Mouse (Mus musculus) layer of hippocampus, postnatal 14 days (tissue): ENCODE measurements around the gene Pcdh9. TPM values are rescaled to one million over a fixed set of nuclear protein-coding genes. Genes with fewer than 3 reads are reported as not detected.

Experiments
- DNase-seq, 2 experiments: peaks; one replicate each; pipeline ENCODE4 v3.0.0; 2021 to 2022; ENCODE audit warnings: low spot score in 2 of 2, mixed read lengths in 1 of 2
- total RNA-seq, 2 experiments: library from RNA; stranded (reverse); gene quantifications; 2 replicates each; pipeline ENCODE4 v1.2.3; 2021

The Pcdh9 gene
- total RNA-seq, 2 experiments from 2014 or later, result 178 to 189 TPM

DNA sequence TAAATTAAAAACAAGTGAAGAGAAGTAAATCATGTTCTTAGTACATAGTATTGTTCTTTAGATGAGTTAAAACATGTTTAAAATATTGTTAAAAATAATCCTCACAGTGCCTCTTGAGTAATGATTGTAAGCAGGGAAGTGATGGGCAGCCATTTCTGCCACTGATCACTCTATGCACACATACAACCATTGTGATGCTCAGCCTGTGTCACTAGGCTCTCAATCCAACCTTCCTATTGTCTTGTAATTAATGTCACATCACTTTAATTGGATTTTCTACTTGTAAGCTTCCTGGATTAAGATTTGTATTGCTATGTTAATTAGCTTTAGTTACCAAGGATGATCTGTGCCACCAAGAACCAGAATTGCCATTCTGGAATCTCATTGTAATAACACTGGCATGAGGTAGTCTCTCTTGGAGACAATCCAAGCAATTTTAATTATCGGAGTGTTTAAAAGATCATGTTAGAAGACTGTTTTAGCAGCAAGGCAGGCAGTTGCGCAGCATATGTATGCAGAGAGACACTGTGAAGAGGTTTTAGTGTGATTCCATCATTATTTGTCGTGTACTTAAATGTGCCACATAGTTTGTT, 305.0 kb downstream of the Pcdh9 start:
- DNase-seq, result peak in 1 of 2 experiments; percentile 19

DNA sequence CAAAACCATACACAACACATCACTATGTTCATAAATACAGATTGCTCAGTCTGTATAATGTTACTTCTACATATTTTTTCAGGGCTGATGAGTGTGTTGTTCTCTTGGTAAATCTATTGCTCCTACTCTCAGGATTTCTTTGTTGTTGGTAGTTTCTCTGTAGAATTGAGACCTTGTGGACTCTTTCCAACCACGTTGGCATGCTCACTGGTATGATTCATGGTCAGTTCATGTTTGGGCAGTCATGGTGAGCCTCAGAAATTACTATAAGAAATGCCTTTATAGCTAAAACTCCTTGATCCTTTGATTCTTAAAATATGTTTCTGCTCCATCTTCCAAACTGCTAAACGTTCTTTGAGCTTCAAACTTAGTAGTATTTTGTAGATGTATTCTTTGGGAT, 326.1 kb downstream of the Pcdh9 start:
- DNase-seq, result no peak

GRCm38 (mm10) chr14:93561577-93561976, 328.9 kb downstream of the Pcdh9 start:
- no peak for DNase-seq

DNA sequence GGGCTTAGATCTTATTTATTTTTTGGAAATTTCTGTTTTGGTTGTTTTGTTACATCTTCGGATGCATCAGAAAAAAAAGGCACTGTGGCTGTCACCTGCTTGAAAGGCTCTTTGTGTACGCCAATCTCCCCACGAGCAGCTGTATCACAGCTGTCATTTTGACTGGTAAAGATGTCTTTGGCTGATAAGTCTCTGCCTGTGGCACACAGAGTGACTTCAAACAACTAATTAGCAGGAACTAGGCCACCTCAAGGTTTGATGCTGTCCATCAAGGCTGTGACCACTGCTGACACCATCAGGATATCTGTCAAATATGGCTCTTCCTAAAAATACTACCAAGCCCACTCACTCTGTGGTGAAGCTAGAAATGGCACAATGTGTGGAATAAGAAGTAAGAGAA, 336.7 kb downstream of the Pcdh9 start:
- DNase-seq, result no peak

- DNase-seq, result peak in 1 of 2 experiments; percentile 21
Observed at GRCm38 (mm10) chr14:93545575-93545974, 344.9 kb downstream of the Pcdh9 start.

GRCm38 (mm10) chr14:93543970-93544627, 346.4 kb downstream of the Pcdh9 start:
- peak in 1 of 2 experiments; percentile 66 for DNase-seq

DNA sequence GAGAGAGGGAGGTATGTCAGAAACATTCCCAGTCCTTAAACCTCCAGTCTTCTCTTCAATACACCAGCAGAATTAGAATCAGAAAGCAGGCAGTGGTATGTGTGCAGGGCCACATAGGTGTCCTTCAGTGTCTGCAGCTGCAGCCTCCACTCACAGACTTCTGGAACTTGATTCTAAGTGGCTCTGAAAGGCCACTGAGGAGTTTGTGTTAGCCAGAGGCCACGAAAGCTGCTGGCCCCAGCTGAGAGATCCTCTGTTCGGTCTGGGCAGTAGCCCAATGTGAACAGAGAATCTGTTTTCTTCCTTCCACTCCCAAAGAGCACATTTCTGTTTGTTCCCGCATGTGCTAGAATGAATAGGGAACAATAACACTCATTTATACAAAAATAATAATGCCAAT, 346.9 kb downstream of the Pcdh9 start:
- DNase-seq, result peak; percentile 59 to 78

- DNase-seq, result no peak
Observed at GRCm38 (mm10) chr14:93534928-93535327, 355.6 kb downstream of the Pcdh9 start.

- no peak for DNase-seq
Observed at GRCm38 (mm10) chr14:93523430-93523829, 367.0 kb downstream of the Pcdh9 start.

- DNase-seq, result no peak
Observed at GRCm38 (mm10) chr14:93520166-93520565, 370.3 kb downstream of the Pcdh9 start.

DNA sequence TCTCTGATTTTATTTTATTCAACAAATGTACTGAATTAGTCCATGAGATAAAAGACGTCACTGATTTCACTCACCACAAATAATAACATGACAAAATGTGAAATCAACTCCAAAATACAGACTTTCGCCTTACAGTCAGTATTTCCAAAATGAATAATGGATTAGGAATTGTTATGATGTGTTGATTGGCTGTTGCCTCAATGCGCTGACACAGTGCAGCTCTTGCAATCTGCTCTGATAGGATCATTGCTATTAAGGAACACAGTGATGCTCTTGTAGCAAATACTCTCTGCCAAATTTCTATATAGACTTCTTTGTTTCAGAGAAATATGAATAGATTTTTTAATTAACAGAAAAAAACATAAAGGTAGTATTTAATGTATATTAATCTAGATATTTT, 373.8 kb downstream of the Pcdh9 start:
- no peak for DNase-seq

DNA sequence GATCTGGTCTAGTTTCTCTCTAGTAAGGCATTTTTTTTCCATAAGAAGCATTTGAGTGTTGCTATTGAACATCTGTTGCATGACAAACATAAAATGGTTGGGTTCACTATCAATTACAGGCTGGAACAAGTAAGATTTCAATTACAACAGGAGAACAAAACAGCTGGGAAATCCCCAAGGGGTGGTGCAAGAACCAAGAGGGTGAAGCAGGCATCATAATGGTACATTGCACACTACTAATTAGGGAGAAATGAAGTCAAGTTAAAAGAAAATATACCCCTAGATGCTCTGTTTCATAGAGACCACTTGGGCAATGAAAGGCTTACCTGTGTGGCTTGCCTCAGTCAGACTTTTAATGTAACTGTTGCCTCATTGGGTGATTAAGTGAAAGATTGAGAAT, 384.4 kb downstream of the Pcdh9 start:
- DNase-seq, result no peak

DNA sequence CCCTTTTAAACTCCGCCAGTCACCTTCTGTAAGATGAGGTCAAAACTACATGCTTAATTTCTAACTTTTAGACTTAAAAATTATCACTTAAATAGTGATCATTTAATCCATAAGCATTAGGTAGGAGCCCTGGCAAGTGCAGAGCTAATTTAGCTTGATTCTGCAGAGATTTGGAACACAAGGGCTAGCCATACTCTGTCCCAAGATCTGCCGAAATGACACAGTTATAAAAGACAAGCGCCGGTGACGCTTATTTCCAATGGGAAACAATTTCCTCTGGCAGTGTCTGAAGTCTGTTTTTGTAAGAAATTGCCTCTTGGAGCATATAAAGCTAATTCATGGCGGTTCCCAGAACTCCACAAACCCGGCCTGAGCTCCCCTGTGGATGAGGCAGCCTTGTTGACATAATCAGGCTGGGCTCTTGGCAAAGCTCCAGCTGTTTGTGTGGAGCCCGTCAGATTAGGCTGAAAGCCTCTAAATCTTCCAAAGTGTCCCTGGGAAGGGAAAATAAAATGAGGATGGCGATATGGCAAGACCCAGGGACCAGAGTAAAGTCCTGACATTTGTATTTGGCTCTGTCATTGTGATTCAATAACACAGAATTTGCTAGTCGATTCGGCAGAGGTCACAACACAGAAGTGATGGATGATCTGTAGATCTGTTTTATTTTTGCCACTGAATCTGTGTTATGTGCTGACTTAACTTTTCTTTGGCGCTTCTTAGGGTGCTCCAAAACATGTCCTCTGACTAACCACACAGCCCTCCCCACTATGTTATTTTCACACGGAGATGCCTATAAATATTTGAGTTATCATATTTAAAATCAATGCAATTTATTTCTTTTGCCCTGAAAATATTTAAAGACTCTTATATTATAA, 391.4 kb downstream of the Pcdh9 start:
- DNase-seq, result peak; percentile 54 to 70

DNA sequence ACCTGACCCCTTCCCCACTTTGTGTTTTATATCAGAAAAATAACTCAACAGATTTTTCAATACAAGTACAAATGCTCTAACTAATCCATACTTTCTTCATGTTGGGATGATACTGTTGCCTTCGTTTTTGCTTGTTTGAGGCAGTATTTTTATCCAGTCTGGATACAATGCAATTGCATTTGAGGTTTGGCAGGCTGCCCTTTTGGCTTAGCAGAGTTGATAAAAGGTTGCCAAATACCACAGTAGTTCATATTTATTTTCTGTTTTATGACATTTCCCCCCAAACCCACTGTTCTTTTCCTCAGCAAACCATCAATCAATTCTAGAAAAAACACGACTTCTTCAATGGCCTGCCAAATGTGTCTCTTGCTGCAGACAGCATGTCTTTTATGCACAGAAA, 415.5 kb downstream of the Pcdh9 start:
- DNase-seq, result peak in 1 of 2 experiments; percentile 52

DNA sequence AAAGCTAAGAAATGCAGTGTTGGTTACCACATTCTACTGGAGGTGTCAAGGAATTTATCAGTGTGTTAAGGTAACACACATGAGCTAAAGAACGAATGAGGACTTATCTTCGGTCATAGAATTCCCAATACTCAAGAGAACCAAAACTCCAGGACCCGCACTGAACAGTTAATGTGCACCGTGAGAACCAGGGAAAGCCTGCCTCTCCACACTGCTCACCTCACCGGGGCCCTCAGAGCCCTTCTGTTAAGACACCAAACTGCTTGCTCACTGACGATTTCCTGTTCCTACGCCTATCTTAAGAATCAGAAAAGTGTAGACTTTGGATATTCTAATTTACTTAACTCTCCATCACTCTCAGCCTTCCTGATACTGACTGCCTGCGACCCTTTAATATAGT, 418.0 kb downstream of the Pcdh9 start:
- DNase-seq, result no peak

- no peak for DNase-seq
Observed at GRCm38 (mm10) chr14:93463360-93463892, 427.1 kb downstream of the Pcdh9 start.

DNA sequence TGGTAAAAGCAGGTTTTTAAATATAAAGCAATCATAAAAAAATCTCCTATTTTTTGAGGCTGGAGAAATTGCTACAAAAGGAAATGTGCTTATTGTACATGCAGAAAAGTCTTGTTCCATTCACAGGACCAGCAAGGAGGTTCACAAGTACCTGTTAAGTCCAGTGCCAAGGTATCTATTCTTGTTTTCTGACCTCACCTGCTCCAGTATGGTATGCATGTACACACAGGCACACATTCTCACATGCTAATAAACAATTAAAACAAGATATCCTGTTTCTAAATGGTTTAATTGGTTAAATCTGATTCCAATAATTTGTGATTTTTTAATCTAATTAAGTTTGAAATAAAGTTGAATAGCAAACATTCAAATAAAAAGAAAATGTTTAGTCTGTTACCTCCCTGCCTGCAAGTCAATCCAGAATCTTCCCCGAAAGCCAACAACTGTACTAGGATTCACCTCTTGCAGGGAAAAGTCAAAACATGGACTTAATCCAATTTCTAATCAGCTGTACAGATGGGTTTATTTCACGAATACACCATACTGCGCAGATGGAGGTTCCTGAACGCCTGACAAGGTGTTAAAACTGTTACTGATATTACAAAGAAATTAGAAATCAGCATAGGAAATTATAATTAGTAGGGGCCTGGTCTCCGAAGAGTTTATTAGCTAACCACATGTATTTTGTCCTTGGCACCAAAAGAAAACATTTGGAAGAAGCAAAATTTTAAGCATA, 439.4 kb downstream of the Pcdh9 start:
- DNase-seq, result peak in 1 of 2 experiments; percentile 58

- DNase-seq, result no peak
Observed at GRCm38 (mm10) chr14:93441852-93442251, 448.6 kb downstream of the Pcdh9 start.

GRCm38 (mm10) chr14:93437226-93437625, 453.3 kb downstream of the Pcdh9 start:
- DNase-seq, result no peak

DNA sequence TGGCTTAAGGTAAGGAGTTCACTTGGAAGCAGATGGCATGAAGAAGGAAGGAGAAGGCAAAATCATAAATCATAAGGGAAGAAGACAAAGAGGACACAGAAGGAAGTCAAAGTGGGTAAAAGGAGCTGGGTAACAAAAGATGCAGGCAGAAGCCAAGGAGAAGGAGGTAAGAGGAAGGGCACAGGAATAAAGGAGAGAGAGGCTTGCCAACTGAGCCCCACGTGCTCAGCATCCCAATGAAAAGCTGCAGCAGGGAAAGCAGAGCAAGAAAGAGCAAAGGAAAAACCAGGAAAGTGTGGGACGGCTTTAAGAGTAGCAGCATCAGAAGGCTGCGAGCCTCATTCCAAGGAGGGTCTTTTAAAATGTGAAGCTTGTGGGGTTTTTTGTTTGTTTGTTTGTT, 473.7 kb downstream of the Pcdh9 start:
- DNase-seq, result peak; percentile 39 to 59

GRCm38 (mm10) chr14:93415496-93415895, 475.0 kb downstream of the Pcdh9 start:
- no peak for DNase-seq
